Mouse (Mus musculus): ENCODE measurements around the gene Gm10128. TPM values are rescaled to one million over a fixed set of nuclear protein-coding genes. Genes with fewer than 3 reads are reported as not detected.
"Not testable (repeated sequence)": the region's sequence is repeated elsewhere in the genome, so short reads cannot be mapped to it uniquely, and the experiment has no call there.

Gm10128 gene
- total RNA-seq (2012; rRNA removed) = not detected in 2 replicates

GRCm38 (mm10) chr14:7643872-7644271 lies at the start of gene Gm10128:
Gene Gm10128 (minus strand): TSS chr14:7643972.
- H3K4me3 ChIP-seq (ENCODE audit: insufficient read depth in 1 of 2, low read depth in 1 of 2, low read length in 2 of 2, poor library complexity in 1 of 2, severe bottlenecking in 1 of 2); in situ Hi-C loops (cut with MboI; ENCODE audit: low sequenced_read_pairs in 2 of 2, unreplicated experiment in 2 of 2); H3K27ac ChIP-seq (ENCODE audit: insufficient read depth, low read depth, low read length, poor library complexity, severe bottlenecking); H3K4me1 ChIP-seq (ENCODE audit: control insufficient read depth in 2 of 2, insufficient read depth in 2 of 2, low read length in 2 of 2, poor library complexity in 1 of 2); H3K9ac ChIP-seq (ENCODE audit: insufficient read depth, low read depth, low read length, poor library complexity, severe bottlenecking); H3K9me3 ChIP-seq (ENCODE audit: control insufficient read depth, insufficient read depth, low read depth, low read length); DNase-seq (ENCODE audit: low read depth, low spot score); H3K36me3 ChIP-seq (ENCODE audit: control insufficient read depth, insufficient read depth, low read length, poor library complexity, severe bottlenecking): not testable (repeated sequence)

GRCm38 (mm10) chr14:7681170-7681569 lies 37.4 kb upstream of the Gm10128 start:
- H3K4me3 ChIP-seq (ENCODE audit: insufficient read depth in 1 of 2, low read depth in 1 of 2, low read length in 2 of 2, poor library complexity in 1 of 2, severe bottlenecking in 1 of 2); H3K4me1 ChIP-seq (ENCODE audit: control insufficient read depth in 2 of 2, insufficient read depth in 2 of 2, low read length in 2 of 2, poor library complexity in 1 of 2); H3K9me3 ChIP-seq (ENCODE audit: control insufficient read depth, insufficient read depth, low read depth, low read length); H3K27ac ChIP-seq (ENCODE audit: insufficient read depth, low read depth, low read length, poor library complexity, severe bottlenecking); H3K9ac ChIP-seq (ENCODE audit: insufficient read depth, low read depth, low read length, poor library complexity, severe bottlenecking); in situ Hi-C loops (cut with MboI; ENCODE audit: low sequenced_read_pairs in 2 of 2, unreplicated experiment in 2 of 2); H3K36me3 ChIP-seq (ENCODE audit: control insufficient read depth, insufficient read depth, low read length, poor library complexity, severe bottlenecking); DNase-seq (ENCODE audit: low read depth, low spot score): not testable (repeated sequence)

DNA sequence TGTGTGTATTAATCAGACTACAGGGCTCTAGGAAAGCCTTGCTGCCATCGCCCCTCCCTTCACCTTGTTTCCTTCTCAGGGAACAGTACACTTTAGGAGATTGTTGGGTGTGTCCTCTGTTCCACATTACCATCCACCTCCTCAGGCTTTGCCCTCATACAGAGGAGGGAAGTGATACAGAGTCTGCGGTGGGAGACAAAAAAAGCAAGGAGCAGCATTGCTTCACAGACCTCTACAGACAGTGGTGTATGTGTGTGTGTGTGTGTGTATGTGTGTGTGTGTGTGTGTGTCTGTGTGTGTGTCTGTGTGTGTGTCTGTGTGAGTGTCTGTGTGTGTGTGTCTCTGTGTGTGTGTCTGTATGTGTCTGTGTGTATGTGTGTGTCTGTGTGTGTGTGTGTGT lies 18.7 kb upstream of the Gm10128 start:
- H3K9me3 ChIP-seq (ENCODE audit: control insufficient read depth, insufficient read depth, low read depth, low read length); H3K36me3 ChIP-seq (ENCODE audit: control insufficient read depth, insufficient read depth, low read length, poor library complexity, severe bottlenecking); in situ Hi-C loops (cut with MboI; ENCODE audit: low sequenced_read_pairs in 2 of 2, unreplicated experiment in 2 of 2); H3K4me3 ChIP-seq (ENCODE audit: insufficient read depth in 1 of 2, low read depth in 1 of 2, low read length in 2 of 2, poor library complexity in 1 of 2, severe bottlenecking in 1 of 2); H3K9ac ChIP-seq (ENCODE audit: insufficient read depth, low read depth, low read length, poor library complexity, severe bottlenecking); H3K4me1 ChIP-seq (ENCODE audit: control insufficient read depth in 2 of 2, insufficient read depth in 2 of 2, low read length in 2 of 2, poor library complexity in 1 of 2); H3K27ac ChIP-seq (ENCODE audit: insufficient read depth, low read depth, low read length, poor library complexity, severe bottlenecking); DNase-seq (ENCODE audit: low read depth, low spot score): not testable (repeated sequence)

- H3K4me1 ChIP-seq (ENCODE audit: control insufficient read depth in 2 of 2, insufficient read depth in 2 of 2, low read length in 2 of 2, poor library complexity in 1 of 2); H3K4me3 ChIP-seq (ENCODE audit: insufficient read depth in 1 of 2, low read depth in 1 of 2, low read length in 2 of 2, poor library complexity in 1 of 2, severe bottlenecking in 1 of 2); H3K9me3 ChIP-seq (ENCODE audit: control insufficient read depth, insufficient read depth, low read depth, low read length); H3K27ac ChIP-seq (ENCODE audit: insufficient read depth, low read depth, low read length, poor library complexity, severe bottlenecking); in situ Hi-C loops (cut with MboI; ENCODE audit: low sequenced_read_pairs in 2 of 2, unreplicated experiment in 2 of 2); DNase-seq (ENCODE audit: low read depth, low spot score); H3K36me3 ChIP-seq (ENCODE audit: control insufficient read depth, insufficient read depth, low read length, poor library complexity, severe bottlenecking); H3K9ac ChIP-seq (ENCODE audit: insufficient read depth, low read depth, low read length, poor library complexity, severe bottlenecking): not testable (repeated sequence)
Measured at GRCm38 (mm10) chr14:7658101-7659074, 14.6 kb upstream of the Gm10128 start.

DNA sequence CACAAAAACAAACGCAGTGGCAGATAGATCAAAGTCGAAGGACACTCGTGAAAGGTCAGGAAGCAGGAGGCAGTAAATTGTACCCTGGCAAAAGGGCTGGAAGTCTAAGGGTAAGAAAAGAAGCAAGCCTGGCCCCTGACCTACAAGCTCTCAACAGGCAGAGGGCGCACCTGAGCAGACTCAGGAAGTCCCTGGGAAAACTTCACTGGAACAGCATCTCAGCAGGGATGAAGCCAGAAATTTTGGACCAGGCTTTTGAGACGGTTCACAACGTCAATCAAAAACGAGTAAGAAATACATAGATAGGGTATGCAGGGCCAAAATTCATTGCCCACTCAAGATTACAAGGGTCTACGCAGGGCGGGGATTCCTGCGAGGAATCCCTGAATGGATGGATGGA lies 13.7 kb upstream of the Gm10128 start:
- H3K27ac ChIP-seq (ENCODE audit: insufficient read depth, low read depth, low read length, poor library complexity, severe bottlenecking); in situ Hi-C loops (cut with MboI; ENCODE audit: low sequenced_read_pairs in 2 of 2, unreplicated experiment in 2 of 2); DNase-seq (ENCODE audit: low read depth, low spot score); H3K4me3 ChIP-seq (ENCODE audit: insufficient read depth in 1 of 2, low read depth in 1 of 2, low read length in 2 of 2, poor library complexity in 1 of 2, severe bottlenecking in 1 of 2); H3K9me3 ChIP-seq (ENCODE audit: control insufficient read depth, insufficient read depth, low read depth, low read length); H3K36me3 ChIP-seq (ENCODE audit: control insufficient read depth, insufficient read depth, low read length, poor library complexity, severe bottlenecking); H3K4me1 ChIP-seq (ENCODE audit: control insufficient read depth in 2 of 2, insufficient read depth in 2 of 2, low read length in 2 of 2, poor library complexity in 1 of 2); H3K9ac ChIP-seq (ENCODE audit: insufficient read depth, low read depth, low read length, poor library complexity, severe bottlenecking): not testable (repeated sequence)

GRCm38 (mm10) chr14:7595492-7595891 lies 48.3 kb downstream of the Gm10128 start, which contains the start of gene Gm10338:
Gene Gm10338 (minus strand): TSS chr14:7595592.
- H3K27ac ChIP-seq (ENCODE audit: insufficient read depth, low read depth, low read length, poor library complexity, severe bottlenecking); in situ Hi-C loops (cut with MboI; ENCODE audit: low sequenced_read_pairs in 2 of 2, unreplicated experiment in 2 of 2); H3K4me3 ChIP-seq (ENCODE audit: insufficient read depth in 1 of 2, low read depth in 1 of 2, low read length in 2 of 2, poor library complexity in 1 of 2, severe bottlenecking in 1 of 2); H3K36me3 ChIP-seq (ENCODE audit: control insufficient read depth, insufficient read depth, low read length, poor library complexity, severe bottlenecking); H3K9me3 ChIP-seq (ENCODE audit: control insufficient read depth, insufficient read depth, low read depth, low read length); H3K9ac ChIP-seq (ENCODE audit: insufficient read depth, low read depth, low read length, poor library complexity, severe bottlenecking); H3K4me1 ChIP-seq (ENCODE audit: control insufficient read depth in 2 of 2, insufficient read depth in 2 of 2, low read length in 2 of 2, poor library complexity in 1 of 2); DNase-seq (ENCODE audit: low read depth, low spot score): not testable (repeated sequence)

Other genes with a start within 250 kb of the Gm10128 start
- not detected in 2 replicates for gene Gm3755, start 193.1 kb downstream of the Gm10128 start, total RNA-seq (2012; rRNA removed)
- gene Gm3752, start 160.2 kb downstream of the Gm10128 start, total RNA-seq (2012; rRNA removed) = 0.13 and 0.16 TPM in 2 replicates
- 6.0 and 7.6 TPM in 2 replicates for gene Gm3558, start 75.4 kb downstream of the Gm10128 start, total RNA-seq (2012; rRNA removed)
- not detected in 2 replicates for gene Gm10338, start 48.4 kb downstream of the Gm10128 start, total RNA-seq (2012; rRNA removed)
- not detected in 2 replicates for gene Gm26661, start 147.6 kb upstream of the Gm10128 start, total RNA-seq (2012; rRNA removed)
- 350 and 387 TPM in 2 replicates for gene Flnb, start 174.0 kb upstream of the Gm10128 start, total RNA-seq (2012; rRNA removed)

All from ES-E14 (cell line).